Mouse (Mus musculus) gastrocnemius, adult 8-10 months (tissue): ENCODE measurements around the gene Fmnl2. TPM values are rescaled to one million over a fixed set of nuclear protein-coding genes. Genes with fewer than 3 reads are reported as not detected.

Experiments used
- DNase-seq, 2 experiments: peaks; one replicate each; pipeline ENCODE4 v3.0.0; 2022; ENCODE audit warnings: low spot score in 2 of 2
- total RNA-seq, 4 experiments: library from RNA; stranded (reverse); gene quantifications; 2 replicates each; pipeline ENCODE4 v1.2.4; 2022

The Fmnl2 gene
- total RNA-seq, 4 experiments from 2014 or later, result 3.8 to 6.6 (median 5.5) TPM

DNA sequence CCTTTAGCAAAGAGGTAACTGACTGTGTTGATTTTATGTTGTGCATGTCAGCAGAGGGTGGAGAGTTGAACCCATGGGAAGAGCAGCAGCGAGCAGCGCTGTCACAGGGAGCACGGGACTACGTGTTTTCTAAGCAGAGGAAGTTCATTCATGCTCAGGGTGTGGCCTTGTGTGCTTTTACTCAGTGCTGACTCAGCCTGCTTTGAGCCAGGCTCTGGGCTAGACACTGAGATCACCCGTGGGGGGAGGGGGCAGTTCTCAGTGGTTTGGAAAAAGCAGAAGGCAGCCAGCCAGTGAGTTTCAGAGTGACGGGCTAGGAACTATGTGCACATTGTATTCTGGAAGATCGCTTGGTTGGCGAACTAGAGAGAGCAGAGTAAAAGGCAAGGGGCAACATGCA is 97.4 kb downstream of the Fmnl2 start:
- DNase-seq, result peak; percentile 84 to 91

DNA sequence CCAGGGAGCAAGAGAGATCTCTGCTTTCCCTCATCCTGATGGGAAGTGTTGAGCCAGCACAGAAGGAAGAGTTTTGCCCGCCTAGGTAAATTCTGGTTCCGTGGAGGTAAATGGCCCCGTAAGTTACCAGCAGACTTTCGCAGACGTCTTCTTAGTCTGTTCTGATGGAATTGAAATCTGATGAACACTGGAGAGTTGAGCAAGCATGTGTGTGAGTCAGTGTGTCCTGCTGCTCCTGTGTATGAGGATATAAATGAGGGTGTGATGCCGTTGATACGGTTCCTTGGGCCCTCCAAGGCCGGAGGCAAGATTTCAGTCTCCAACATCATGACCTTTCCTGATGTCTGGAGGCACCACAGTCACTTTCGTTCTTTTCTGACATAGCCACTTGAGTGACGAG is 98.2 kb downstream of the Fmnl2 start:
- no peak for DNase-seq

DNA sequence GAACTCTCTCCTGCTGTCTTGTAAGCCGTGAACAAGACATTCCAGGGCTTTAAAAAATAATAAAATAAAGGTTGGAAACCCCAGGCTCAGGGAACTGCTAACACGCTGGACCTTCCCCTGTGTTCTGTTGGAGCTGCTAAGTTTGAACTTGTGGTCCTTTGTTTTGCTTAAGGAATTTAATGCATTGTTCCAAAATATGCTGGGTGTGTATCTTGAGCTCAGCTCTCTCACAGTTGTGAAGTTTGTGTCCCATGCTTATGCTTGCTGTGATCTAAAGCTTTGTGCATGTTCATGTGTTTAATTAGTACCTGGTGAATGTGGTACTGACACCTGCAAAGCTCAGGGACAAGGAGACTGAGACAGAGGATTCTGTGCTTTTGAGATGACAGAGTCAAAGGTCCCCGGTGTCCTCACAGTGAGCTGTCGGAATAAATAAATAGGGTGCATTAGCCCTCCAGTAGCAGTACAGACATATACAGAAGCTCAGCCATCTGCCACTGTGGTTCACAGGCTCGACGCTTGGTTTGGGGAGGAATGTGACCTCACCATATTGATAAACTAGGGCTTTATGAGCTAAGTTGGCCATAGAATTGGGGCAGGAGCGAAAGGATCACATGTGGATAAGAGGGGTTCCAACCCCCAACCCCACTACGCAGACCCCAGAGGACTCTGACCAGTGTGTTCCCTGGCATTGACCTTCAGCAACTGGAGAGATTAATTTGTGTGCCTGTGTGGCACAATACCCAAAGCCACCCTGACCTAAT is 100.3 kb downstream of the Fmnl2 start:
- no peak for DNase-seq

DNA sequence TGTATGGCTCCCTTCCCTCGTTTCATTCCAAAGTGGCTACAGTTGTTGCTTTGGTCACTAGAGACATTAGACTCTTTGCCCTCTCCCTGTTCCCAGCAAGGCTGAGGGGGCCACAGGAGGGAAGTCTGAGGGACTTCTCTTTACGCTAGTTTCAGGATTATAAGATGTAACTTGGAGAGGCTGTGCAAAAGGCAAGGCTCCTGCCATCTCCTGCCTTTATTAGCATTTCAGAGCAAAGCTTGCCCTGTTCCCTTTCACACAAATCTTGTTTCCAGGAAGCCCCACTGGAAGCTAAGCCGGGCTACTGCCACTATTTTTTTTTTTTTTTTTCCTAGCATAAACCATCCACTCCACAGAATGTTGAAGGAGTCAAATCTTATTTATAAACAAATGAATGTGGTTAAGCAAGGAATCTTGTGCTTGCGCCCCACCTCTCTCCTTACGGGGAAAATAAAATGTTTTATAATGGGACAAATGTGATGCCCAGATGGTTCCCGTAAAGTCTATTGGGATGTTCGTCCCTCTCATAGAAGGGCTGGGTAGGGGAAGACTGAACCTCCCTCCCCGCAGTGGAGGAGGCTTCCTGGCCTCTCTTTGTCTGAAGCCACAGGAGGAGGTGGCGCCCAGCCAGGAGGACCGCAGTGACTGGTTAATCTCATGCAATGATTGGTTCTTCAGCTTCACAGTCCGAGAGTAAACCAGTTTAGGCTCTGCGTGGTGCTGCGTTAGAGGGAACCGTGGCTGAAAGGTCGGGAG is 101.1 kb downstream of the Fmnl2 start:
- peak; percentile 41 to 50 for DNase-seq

DNA sequence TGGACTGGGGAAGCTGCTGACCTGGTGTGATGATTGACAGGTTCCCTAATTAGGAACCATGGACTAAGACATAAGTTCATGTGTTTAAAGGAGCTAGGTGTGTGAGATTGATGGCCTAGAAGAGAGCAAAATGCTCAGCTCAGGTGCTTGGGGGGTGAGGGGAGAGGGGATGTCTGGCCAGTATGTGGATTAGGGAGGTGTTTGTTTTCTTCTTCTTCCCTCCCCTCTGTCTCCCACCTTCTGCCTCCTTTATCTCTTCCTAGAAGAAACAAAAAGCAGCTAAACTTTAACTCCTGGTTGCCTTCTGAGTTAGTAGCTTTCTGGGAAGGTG is 101.6 kb downstream of the Fmnl2 start:
- DNase-seq, result no peak

DNA sequence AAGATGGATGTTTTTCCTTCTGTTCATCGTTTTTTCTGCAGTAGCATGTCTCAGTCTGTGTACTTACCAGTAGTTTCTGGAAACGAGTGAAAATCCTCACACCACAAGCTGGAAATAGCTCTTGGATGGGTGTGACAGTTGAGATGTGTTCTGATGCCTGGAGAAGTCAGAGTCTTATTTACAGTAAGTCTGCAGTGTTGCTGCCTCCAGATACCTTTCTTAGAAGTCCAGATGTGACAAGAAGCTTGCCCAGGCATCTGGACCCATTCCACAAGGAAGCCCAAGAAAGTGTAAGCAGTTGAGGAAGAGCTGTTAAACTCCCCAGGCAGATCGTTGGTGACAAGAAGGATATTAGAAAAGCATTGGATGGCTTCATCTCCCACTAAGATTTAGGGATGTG is 102.3 kb downstream of the Fmnl2 start:
- DNase-seq, result no peak

DNA sequence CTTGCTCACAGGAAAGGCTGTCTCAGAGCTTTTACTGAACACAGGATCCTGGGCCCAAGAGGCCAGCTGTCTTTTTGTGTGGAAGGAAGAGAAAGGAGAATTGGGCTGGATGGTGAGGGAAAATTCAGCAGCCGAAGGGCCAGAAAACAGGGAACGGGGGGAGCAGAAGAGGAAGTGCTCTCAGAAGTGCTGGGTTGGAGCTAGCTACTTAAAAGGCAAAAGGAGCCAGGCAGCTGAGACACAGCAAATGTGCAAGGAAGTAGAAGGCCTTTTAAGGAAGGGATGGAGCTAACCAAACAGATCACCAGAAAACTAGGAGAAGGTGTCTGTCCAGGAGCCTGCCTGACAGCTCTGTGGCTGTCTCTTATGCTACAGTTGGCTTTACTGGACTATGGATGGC is 103.0 kb downstream of the Fmnl2 start:
- DNase-seq, result no peak

DNA sequence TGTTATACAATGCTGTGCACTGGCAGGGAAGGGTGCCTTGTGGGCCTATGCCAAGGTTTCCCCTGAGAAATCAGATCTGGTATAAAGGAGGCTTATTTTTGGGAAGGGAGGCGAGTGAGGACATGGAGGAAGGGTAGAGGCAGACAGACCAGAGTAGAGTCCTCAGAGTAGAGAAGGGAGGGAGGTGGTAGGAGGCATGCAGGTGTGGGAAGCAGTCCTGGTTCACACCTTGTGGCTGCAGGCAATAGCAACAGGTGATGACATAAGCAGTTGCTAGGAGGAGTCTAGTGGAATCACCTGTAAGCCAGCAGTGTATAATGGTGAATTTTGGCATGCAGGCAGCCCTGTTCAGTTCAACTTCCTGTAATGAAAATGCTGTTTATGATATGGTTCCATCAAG is 105.8 kb downstream of the Fmnl2 start:
- DNase-seq, result no peak

DNA sequence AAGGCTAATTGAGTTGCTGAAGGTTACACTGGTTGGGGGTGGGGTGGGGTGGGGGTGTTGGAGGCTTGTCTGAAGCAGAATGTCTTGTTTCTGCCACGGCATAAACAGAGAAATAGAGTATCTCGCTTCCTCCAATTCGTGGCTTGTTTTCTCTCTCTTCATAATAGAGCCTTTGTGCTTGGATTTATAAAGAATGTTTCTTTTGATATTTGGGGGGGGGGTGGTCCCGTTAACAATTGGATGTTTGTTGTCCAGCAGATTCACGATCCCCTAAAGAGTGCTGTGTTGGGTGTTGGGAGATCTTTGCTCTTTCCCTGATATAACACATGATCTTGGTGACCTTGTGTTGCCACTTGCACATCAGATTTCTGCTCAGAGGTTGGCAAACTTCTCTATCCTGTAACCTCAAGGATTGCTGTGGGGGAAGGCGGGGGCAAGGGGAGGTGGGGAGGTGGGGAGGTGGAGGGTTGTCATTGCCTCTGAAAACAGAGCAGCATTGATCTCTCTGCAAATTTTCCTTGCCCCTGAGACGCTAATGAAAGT is 106.8 kb downstream of the Fmnl2 start:
- no peak for DNase-seq

DNA sequence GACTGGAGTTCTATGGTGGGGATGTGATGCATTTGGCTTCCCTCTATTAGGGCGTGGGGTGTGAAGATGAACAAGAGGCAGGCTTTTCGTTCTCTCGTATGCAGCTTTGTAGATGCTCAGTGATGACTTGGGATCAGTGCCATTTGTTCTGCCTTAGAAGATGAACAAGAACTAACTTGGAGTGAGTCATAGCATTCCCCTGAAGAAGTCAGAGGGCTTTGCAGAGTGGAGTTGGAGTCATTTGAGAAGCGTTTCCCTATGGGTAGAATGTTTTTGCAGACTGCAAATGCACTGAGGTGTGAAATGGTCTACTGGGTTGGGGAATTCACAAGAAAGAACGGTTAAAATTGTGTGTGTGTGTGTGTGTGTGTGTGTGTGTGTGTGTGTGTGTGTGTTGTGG is 108.6 kb downstream of the Fmnl2 start:
- DNase-seq, result no peak

DNA sequence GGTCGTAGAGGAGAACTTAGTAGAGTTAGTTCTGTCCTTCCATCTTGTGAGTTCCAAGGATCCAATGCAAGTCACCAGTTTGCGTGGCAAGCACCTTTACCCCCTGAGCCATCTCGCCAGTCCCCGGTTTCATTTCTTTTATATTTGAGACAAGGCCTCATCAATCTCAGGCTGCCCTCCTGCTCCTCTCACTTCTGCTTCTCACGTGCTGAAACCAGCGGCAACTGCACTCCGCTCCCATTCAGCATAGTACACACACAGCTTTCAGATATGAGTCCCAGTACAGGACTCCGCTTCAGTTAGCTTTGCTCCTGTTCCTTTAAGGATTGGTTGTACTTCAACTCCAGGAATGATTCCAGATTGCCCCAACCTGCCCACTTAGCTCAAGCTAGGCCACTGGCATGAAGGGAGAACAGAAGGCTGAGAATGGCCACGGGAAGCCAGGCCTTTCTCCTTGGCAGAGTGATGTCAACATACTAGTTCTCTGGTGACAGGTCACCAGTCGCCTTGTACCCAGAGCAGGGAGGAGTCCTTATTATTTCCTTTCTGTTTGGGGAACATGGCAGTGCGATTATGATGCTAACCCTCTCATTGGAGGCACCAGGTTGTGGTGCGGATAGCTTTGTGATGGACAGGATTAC is 109.3 kb downstream of the Fmnl2 start:
- DNase-seq, result no peak

DNA sequence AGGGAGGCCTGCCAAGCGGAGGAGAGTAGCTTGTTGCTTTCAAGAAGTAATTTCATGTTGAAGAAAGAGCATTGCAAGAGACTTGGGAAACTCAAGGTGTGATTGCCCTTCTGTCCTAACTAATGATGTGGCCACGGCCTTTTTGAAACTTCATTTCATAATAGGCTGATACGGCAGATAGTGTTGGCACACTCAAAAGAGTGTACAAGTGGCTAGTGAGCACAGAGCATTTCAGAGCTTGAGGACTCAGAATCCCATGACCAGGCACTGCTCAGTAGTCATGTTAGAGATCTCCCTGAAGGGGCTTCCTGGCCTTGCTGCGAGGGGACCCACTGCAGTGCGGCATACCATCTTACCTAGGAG is 109.8 kb downstream of the Fmnl2 start:
- no peak for DNase-seq

DNA sequence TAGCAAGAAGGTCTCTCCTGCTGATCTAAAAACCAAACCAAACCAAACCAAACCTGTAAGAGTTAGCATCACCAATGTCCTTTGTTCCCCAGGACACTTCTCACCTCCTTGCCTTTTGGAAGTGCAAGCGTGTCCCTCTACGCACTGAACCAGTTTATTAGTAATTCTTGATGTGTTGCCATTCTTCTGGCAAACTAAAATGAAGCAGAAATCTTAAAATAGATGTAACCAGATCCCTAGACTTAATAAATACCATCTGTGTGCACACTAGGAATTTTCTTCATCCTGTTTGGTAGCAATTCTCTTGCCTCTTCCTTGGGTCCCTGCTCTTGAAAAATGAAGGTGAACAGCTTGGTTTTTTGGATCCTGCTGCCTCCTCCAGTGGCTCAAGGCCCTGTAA is 111.2 kb downstream of the Fmnl2 start:
- no peak for DNase-seq

DNA sequence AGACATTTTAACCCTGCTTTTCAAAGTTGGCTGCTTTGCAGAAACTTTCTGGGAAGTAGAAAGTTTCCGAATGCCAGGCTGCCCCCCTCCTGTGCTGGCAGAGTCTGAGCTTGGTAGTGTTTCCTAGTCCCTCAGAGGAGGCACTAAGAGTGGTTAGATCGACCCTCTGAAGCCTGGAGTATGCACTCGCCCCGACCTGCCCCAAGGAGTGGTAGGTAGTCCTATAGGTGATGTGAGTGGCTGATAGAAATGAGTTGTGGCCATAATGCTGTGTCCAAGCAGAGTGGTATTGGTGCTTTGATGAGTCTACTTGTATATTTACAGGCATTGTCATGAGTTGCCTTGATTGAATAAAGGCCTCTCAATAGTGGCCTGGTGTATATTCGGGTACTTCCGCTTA is 116.4 kb downstream of the Fmnl2 start:
- DNase-seq, result no peak

DNA sequence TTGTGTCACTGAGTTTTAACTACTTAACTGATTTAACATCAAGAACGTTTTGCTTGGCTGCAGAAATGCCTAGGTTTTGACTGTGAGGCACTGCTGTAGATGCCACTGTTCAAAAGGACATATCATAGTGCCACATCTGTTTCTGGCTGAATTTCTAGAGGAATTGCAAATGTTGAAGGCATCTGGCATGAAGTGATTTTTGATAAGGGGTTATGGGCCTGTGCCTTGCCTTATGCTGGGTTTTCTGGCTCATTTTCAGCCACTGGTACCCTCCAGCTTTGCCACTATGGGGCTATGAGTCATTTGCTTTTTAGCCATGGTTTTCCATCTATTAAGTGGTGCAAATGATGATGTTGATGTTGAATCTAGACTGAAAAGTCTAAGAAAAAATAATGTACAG is 117.1 kb downstream of the Fmnl2 start:
- DNase-seq, result no peak

DNA sequence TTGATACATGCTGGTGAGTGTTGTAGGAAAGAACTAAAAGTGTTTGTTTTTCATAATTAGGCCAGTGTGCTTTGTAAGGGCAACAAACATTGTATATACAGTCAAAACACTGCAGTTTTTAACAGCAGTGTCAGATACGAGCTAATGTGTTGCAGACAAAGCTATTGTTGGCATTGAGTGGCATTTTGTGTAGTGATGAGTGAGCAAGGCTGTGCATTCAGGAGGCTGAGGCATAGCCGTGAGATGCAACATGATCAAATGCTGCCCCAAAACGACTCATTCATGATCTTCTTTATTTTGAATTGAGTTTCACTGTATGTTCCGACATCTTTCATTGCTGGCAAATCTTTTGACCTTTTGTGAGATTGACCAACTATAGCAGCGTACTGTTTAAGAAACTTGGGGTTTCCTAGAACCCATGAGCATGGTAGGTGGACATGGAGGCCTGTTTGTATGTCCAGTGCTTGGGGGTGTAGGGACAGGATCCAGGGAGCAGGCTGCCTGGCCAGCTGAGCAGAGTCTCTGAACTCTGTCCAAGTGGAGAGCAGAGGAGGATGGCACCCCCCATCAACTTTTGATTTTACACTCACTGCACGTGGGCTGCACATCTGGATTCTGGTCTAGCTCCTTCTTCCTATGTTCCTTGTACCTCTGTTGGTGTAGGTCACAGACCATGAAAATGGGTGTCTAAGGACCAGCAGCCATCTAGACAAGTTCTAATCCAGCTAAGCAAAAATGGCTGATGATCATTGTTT is 120.4 kb downstream of the Fmnl2 start:
- no peak for DNase-seq

DNA sequence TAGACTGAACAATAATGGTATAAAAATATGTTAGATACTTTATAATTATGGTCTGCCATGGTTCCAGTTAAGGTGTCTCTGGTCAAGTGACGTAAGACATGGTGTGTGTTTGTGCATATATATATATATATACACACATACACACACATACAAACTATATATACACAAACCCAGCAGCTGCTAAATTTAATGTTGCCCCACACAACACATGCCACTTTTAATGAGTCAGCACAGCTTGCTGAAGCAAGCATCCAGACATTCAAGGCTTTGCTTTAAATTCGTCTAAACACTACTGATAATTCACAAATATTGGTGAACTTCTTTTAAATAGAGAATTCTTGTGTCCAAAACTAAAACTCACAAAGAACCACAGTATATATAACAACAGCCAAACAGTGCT is 121.1 kb downstream of the Fmnl2 start:
- no peak for DNase-seq

DNA sequence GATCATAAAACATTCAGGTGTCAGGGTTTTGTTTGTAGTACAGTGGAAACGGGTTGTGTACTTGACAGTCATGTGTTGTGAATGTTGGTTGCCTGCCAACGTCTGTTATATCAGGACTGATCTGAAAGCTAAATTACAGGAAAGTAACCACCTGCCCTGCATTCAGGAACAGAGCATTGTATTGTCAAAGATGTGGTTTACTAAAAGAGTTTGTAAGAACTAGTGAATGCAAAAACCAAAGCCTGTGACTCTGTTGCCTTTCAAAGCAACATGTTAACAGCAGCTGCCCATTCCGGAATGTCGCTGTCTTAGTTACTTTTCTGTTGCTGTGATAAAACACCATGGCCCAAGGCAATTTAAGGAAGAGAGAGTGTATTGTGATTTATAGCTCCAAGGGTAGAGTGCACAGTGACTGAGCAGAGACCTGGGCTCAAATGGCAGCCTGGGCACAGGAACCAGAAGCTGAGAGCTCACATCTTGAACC is 121.7 kb downstream of the Fmnl2 start:
- DNase-seq, result no peak

DNA sequence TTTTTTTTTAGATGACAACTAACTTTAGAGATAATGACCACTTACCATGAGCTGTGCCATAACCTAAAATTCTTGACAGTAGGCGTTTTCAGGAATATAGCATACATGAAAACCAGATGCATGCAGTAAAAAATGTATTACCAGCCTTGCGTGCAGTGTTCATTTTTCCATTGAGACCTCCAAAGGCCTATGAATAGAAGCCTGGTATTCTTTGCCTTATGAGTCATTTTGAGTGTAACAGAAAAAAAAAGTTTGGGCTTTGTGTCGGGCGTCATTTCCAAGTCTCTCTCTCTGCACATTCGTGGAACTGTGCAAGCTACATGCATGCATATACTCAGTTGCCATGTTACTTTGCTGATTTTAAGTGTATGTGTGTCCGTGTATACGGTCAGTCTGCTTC is 123.5 kb downstream of the Fmnl2 start:
- no peak for DNase-seq

DNA sequence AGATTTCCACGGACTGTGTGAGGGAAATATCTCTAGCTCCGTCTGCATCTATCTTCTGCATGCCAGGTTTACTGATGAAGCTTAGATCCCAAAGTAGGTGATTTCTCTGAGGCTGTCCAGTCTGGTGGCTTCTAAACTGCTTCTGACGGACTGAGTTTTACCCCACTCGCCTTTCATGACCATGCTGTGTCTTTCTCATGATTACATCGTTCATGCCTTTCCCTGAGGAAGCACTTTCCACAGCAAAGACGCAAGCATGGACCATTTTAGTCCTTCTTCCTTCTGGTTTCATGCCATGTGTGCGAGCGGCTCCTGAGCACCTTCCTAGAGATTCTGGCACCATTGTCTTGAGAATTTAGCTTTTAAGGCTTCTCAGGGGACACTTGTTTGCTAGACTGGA is 123.9 kb downstream of the Fmnl2 start:
- DNase-seq, result no peak

DNA sequence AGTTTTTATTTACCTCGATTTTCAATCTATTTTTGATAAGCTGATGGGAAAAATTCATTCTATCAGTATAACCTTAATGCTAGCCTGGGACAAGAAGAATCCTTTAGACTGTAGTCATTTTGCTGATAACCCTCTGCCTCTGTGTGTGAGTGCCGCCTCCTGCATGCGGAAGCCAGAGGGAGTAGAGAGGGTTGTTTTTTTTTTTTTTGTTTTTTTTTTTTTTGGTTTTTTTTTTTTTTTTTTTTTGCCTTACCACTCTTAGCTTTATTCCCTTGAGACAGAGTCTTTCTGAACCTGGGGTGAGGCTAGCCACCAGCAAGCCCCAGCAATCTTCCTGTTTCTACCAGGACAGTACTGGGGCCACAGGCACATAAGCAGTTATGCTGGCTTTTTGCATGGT is 124.8 kb downstream of the Fmnl2 start:
- no peak for DNase-seq

DNA sequence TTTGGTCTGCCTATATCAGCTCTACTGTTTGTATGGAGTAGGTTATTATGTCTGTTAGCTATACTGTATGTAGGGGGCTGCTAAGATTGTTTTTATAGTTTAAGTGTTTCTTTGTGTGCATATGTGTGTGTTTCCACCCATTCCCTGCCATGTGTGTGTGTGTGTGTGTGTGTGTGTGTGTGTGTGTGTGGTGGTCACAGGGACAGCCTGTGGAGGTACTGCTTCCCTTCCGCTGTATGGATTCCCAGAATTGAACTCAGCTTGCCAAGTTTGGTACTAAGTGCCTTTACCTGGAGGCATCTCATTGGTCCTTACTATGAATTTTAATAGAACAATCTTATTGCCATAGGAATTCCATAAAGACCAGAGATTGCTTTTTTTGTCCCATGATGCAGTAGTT is 126.9 kb downstream of the Fmnl2 start:
- DNase-seq, result no peak
